Mouse (Mus musculus) left cerebral cortex, postnatal 14 days (tissue): ENCODE measurements at regions not wholly inside any gene's neighbourhood (a gene's known extent, or its start where the extent isn't known, plus 50 kb on each side); places are given as distances from the start of the nearest gene placed in this dataset.

Source experiments
- DNase-seq, 2 experiments: peaks; one replicate each; pipeline ENCODE4 v3.0.0; 2021 to 2022; ENCODE audit warnings: low spot score in 2 of 2, mixed read lengths in 1 of 2
- intact Hi-C: fragments of 180-260 bp; cut with DNase I; formaldehyde crosslinking; loops from one replicate; pipeline ENCODE4 v1.15.1; 2025

GRCm38 (mm10) chr12:71747831-71748368 lies 83.0 kb upstream of the Daam1 start:
- intact Hi-C loops, result no loop called here
- peak; percentile 69 to 87 for DNase-seq

GRCm38 (mm10) chr12:71748731-71749130 lies 82.1 kb upstream of the Daam1 start:
- DNase-seq, result peak; percentile 86 to 91
- intact Hi-C loops, result no loop called here

GRCm38 (mm10) chr12:71749668-71750067 lies 81.2 kb upstream of the Daam1 start:
- intact Hi-C loops, result no loop called here
- DNase-seq, result peak; percentile 44 to 68

- intact Hi-C loops, result no loop called here
- DNase-seq, result no peak
Measured at GRCm38 (mm10) chr12:71752741-71753260, 78.1 kb upstream of the Daam1 start.

GRCm38 (mm10) chr12:71753276-71753675 lies 77.6 kb upstream of the Daam1 start:
- DNase-seq, result no peak
- intact Hi-C loops, result no loop called here

- DNase-seq, result peak in 1 of 2 experiments; percentile 34
Measured at GRCm38 (mm10) chr12:71763194-71763593, 67.7 kb upstream of the Daam1 start.

GRCm38 (mm10) chr12:71766086-71766485 lies 64.8 kb upstream of the Daam1 start:
- DNase-seq, result no peak
- intact Hi-C loops, result no loop called here

More at GRCm38 (mm10) chr12:71763194-71763593, 67.7 kb upstream of the Daam1 start:
- intact Hi-C loops, result no loop called here

GRCm38 (mm10) chr12:71766636-71767035 lies 64.2 kb upstream of the Daam1 start:
- DNase-seq, result no peak
- intact Hi-C loops, result no loop called here

- intact Hi-C loops, result loop anchor here (1.0 kb wide), 1 partner anchor 279 kb away; no protein-coding TSS in a partner anchor
- DNase-seq, result no peak
Measured at GRCm38 (mm10) chr12:71767896-71768295, 63.0 kb upstream of the Daam1 start.

- intact Hi-C loops, result loop anchor here (1.0 kb wide), 1 partner anchor 279 kb away; no protein-coding TSS in a partner anchor
- peak; percentile 76 to 88 for DNase-seq
Measured at GRCm38 (mm10) chr12:71768471-71768870, 62.4 kb upstream of the Daam1 start.

GRCm38 (mm10) chr12:71768890-71769289 lies 62.0 kb upstream of the Daam1 start:
- intact Hi-C loops, result loop anchor here (1.0 kb wide), 1 partner anchor 278 kb away; no protein-coding TSS in a partner anchor
- no peak for DNase-seq

- no peak for DNase-seq
- intact Hi-C loops, result no loop called here
Measured at GRCm38 (mm10) chr12:71769302-71769701, 61.6 kb upstream of the Daam1 start.

- intact Hi-C loops, result no loop called here
Measured at GRCm38 (mm10) chr12:71773891-71774290, 57.0 kb upstream of the Daam1 start.

GRCm38 (mm10) chr12:71775126-71775525 lies 55.8 kb upstream of the Daam1 start:
- intact Hi-C loops, result no loop called here
- DNase-seq, result no peak

More at GRCm38 (mm10) chr12:71773891-71774290, 57.0 kb upstream of the Daam1 start:
- no peak for DNase-seq

GRCm38 (mm10) chr12:71778137-71778536 lies 52.7 kb upstream of the Daam1 start:
- intact Hi-C loops, result no loop called here
- peak; percentile 40 to 47 for DNase-seq

- intact Hi-C loops, result no loop called here
- no peak for DNase-seq
Measured at GRCm38 (mm10) chr12:71778948-71779347, 51.9 kb upstream of the Daam1 start.

- no peak for DNase-seq
- intact Hi-C loops, result no loop called here
Measured at GRCm38 (mm10) chr12:71779418-71779817, 51.5 kb upstream of the Daam1 start.
